In genomic region chr2:34355801-34356211, GRCm38 (mm10) we compare ENCODE assay signal across 13 mouse cellular contexts. TPM values are rescaled to one million over a fixed set of nuclear protein-coding genes. Genes with fewer than 3 reads are reported as not detected.
DNase-seq lines count a peak whose midpoint lies in the region; ATAC-seq lines count a peak whose summit lies in the region.
"Had no signal": no experiment of that assay in that cellular context is flagged by ENCODE, and none has a peak within 500 bp of the region (broad histone marks: within the 10 kb centered on the region; RNA-seq: fewer than 3 reads in every experiment).

No protein-coding gene starts in this region.

- no peaks in the 10 kb centered on the region for H3K27me3 ChIP-seq in forebrain, embryonic 11.5 days (ENCODE audit: control insufficient read depth, insufficient read depth, low read length)
- H3K27me3 ChIP-seq in forebrain, embryonic 16.5 days (replicated peaks; ENCODE audit: control insufficient read depth, insufficient read depth, low read length), result no peaks in the 10 kb centered on the region
- no peaks in the 10 kb centered on the region for H3K27me3 ChIP-seq in embryonic facial prominence, embryonic 12.5 days
- no peaks in the 10 kb centered on the region for H3K27me3 ChIP-seq in midbrain, embryonic 15.5 days (replicated peaks)
- H3K27me3 ChIP-seq: intestine, embryonic 15.5 days had no signal

- WGBS in forebrain, embryonic 11.5 days, result 47% methylated on average over 7 of the region's 7 CpGs
- 11% methylated on average over 7 of the region's 7 CpGs for WGBS in forebrain, embryonic 16.5 days
- 47% methylated on average over 7 of the region's 7 CpGs for WGBS in embryonic facial prominence, embryonic 12.5 days
- WGBS in midbrain, embryonic 15.5 days, result 24% methylated on average over 7 of the region's 7 CpGs

- H3K4me3 ChIP-seq in forebrain, embryonic 11.5 days (ENCODE audit: low read depth, low read length), result no peak overlapping the region
- no peak overlapping the region for H3K4me3 ChIP-seq in forebrain, embryonic 16.5 days (replicated peaks; ENCODE audit: low read length)
- H3K4me3 ChIP-seq in embryonic facial prominence, embryonic 12.5 days, result no peak overlapping the region
- no peak overlapping the region for H3K4me3 ChIP-seq in midbrain, embryonic 15.5 days
- H3K4me3 ChIP-seq: intestine, embryonic 15.5 days had no signal

- no peaks in the 10 kb centered on the region for H3K36me3 ChIP-seq in forebrain, embryonic 11.5 days (ENCODE audit: control insufficient read depth, insufficient read depth, low read length)
- no peaks in the 10 kb centered on the region for H3K36me3 ChIP-seq in forebrain, embryonic 16.5 days (ENCODE audit: control insufficient read depth, insufficient read depth)
- no peaks in the 10 kb centered on the region for H3K36me3 ChIP-seq in embryonic facial prominence, embryonic 12.5 days
- H3K36me3 ChIP-seq in midbrain, embryonic 15.5 days (replicated peaks), result no peaks in the 10 kb centered on the region
- H3K36me3 ChIP-seq: intestine, embryonic 15.5 days had no signal

- H3K9ac ChIP-seq in forebrain, embryonic 11.5 days (ENCODE audit: low read length), result no peak overlapping the region
- H3K9ac ChIP-seq in forebrain, embryonic 16.5 days (replicated peaks; ENCODE audit: low read depth, low read length), result no peak overlapping the region
- no peak overlapping the region for H3K9ac ChIP-seq in embryonic facial prominence, embryonic 12.5 days
- no peak overlapping the region for H3K9ac ChIP-seq in midbrain, embryonic 15.5 days
- H3K9ac ChIP-seq: intestine, embryonic 15.5 days had no signal

- DNase-seq in forebrain, embryonic 11.5 days (ENCODE audit: low spot score), result no peak
- DNase-seq in 416B (ENCODE audit: low read depth), result peak; percentile 45
- no peak for DNase-seq in urinary bladder, adult 2 months (ENCODE audit: low spot score)
- no peak for DNase-seq in thymus, adult 18-20 months
- no peak for DNase-seq in adrenal gland, adult 8-10 months
- DNase-seq: cerebellum, adult 11 months; heart, adult 18-20 months had no signal

- H3K27ac ChIP-seq in forebrain, embryonic 11.5 days (ENCODE audit: low read depth, low read length), result no peak overlapping the region
- H3K27ac ChIP-seq in forebrain, embryonic 16.5 days (ENCODE audit: low read length), result no peak overlapping the region
- H3K27ac ChIP-seq in embryonic facial prominence, embryonic 12.5 days, result no peak overlapping the region
- peak overlapping the region; percentile 59 for H3K27ac ChIP-seq in midbrain, embryonic 15.5 days
- H3K27ac ChIP-seq: intestine, embryonic 15.5 days had no signal

- peaks cover 8% of the 10 kb centered on the region for H3K4me1 ChIP-seq in forebrain, embryonic 11.5 days (replicated peaks; ENCODE audit: control insufficient read depth, insufficient read depth, low read length)
- peaks cover 24% of the 10 kb centered on the region for H3K4me1 ChIP-seq in forebrain, embryonic 16.5 days (replicated peaks; ENCODE audit: control insufficient read depth, insufficient read depth, low read length)
- H3K4me1 ChIP-seq in embryonic facial prominence, embryonic 12.5 days, result peaks cover 28% of the 10 kb centered on the region
- peaks cover 45% of the 10 kb centered on the region for H3K4me1 ChIP-seq in midbrain, embryonic 15.5 days

- no peaks in the 10 kb centered on the region for H3K9me3 ChIP-seq in forebrain, embryonic 11.5 days (ENCODE audit: control insufficient read depth, low read length)
- no peaks in the 10 kb centered on the region for H3K9me3 ChIP-seq in forebrain, embryonic 16.5 days (ENCODE audit: control insufficient read depth, low read length)
- H3K9me3 ChIP-seq in embryonic facial prominence, embryonic 12.5 days, result no peaks in the 10 kb centered on the region
- no peaks in the 10 kb centered on the region for H3K9me3 ChIP-seq in midbrain, embryonic 15.5 days
- H3K9me3 ChIP-seq: intestine, embryonic 15.5 days had no signal

- no peak overlapping the region for H3K4me2 ChIP-seq in forebrain, embryonic 11.5 days (ENCODE audit: low read depth, low read length, severe bottlenecking)
- no peak overlapping the region; the same call in 1 of the 2 replicates for H3K4me2 ChIP-seq in forebrain, embryonic 16.5 days (ENCODE audit: low read length)
- H3K4me2 ChIP-seq in embryonic facial prominence, embryonic 12.5 days (replicated peaks), result no peak overlapping the region
- H3K4me2 ChIP-seq in midbrain, embryonic 15.5 days, result peak overlapping the region; percentile 5; the same call in 1 of the 2 replicates
- H3K4me2 ChIP-seq: intestine, embryonic 15.5 days; liver, embryonic 11.5 days had no signal

- ATAC-seq in forebrain, embryonic 11.5 days (replicated peaks; ENCODE audit: low FRiP score), result 0 out of 2 replicates have a peak, but pooled peaks have one; percentile 44
- no peak for ATAC-seq in forebrain, embryonic 16.5 days
- ATAC-seq in embryonic facial prominence, embryonic 12.5 days (ENCODE audit: insufficient number of reproducible peaks, insufficient read depth, low FRiP score, low TSS enrichment), result peak; percentile 67; the same call in 1 of the 2 replicates
- no peak for ATAC-seq in midbrain, embryonic 15.5 days (replicated peaks)
- ATAC-seq: CD4-positive, CD25-positive, alpha-beta regulatory T cell, adult 4 months; intestine, embryonic 15.5 days had no signal

RNA-seq across cellular contexts. Expression of gene Pbx3, which starts 17.1 kb away (rescaled TPM):
- 46.1 and 51.5 TPM in 2 replicates for polyA plus RNA-seq in forebrain, embryonic 11.5 days (2014; fragmentation: Nextera tagmentation; extraction: Ambion mirVana)
- polyA plus RNA-seq in forebrain, embryonic 16.5 days (2015; fragmentation: Nextera tagmentation; extraction: Ambion mirVana), result 48.1 and 71.1 TPM in 2 replicates
- 36.8 and 41.4 TPM in 2 replicates for polyA plus RNA-seq in embryonic facial prominence, embryonic 12.5 days (2016; fragmentation: Nextera tagmentation; extraction: Ambion mirVana)
- polyA plus RNA-seq in midbrain, embryonic 15.5 days (2015; fragmentation: Nextera tagmentation; extraction: Ambion mirVana), result 102 and 106 TPM in 2 replicates
- 20.1 and 25.5 TPM in 2 replicates for polyA plus RNA-seq in urinary bladder, adult 2 months (2012; rRNA removed)
- 100 to 1,000 TPM in 2 of 4 experiments, 10 to 100 TPM in 2; 94.7 to 160 (median 117) TPM for total RNA-seq in adrenal gland, adult 8-10 months (2022)

RNA-seq across cellular contexts. Expression of gene Mapkap1, which starts 50.8 kb away (rescaled TPM):
- polyA plus RNA-seq in forebrain, embryonic 11.5 days (2014; fragmentation: Nextera tagmentation; extraction: Ambion mirVana), result 96.3 and 115 TPM in 2 replicates
- polyA plus RNA-seq in forebrain, embryonic 16.5 days (2015; fragmentation: Nextera tagmentation; extraction: Ambion mirVana), result 99.3 and 100 TPM in 2 replicates
- polyA plus RNA-seq in embryonic facial prominence, embryonic 12.5 days (2016; fragmentation: Nextera tagmentation; extraction: Ambion mirVana), result 116 and 122 TPM in 2 replicates
- 97.8 and 100 TPM in 2 replicates for polyA plus RNA-seq in midbrain, embryonic 15.5 days (2015; fragmentation: Nextera tagmentation; extraction: Ambion mirVana)
- polyA plus RNA-seq in urinary bladder, adult 2 months (2012; rRNA removed), result 52.4 and 55.3 TPM in 2 replicates
- 100 to 1,000 TPM in 1 of 4 experiments, 10 to 100 TPM in 3; 70.0 to 102 (median 83.9) TPM for total RNA-seq in adrenal gland, adult 8-10 months (2022)

Comparison
In these comparisons a context has a peak if more than half of its experiments do, and no peak if none do; other contexts are left out.
1. ATAC-seq: peak in forebrain, embryonic 11.5 days (single experiment) and embryonic facial prominence, embryonic 12.5 days (single experiment); none in forebrain, embryonic 16.5 days (single experiment) and midbrain, embryonic 15.5 days (single experiment).